Mouse (Mus musculus) heart, embryonic 11.5 days (tissue): ENCODE data around the gene Lin28a. TPM values are rescaled to one million over a fixed set of nuclear protein-coding genes. Genes with fewer than 3 reads are reported as not detected.

Experiments used
- ATAC-seq: fragments of 200-750 bp; cut with Nextera tagmentation; replicated peaks from 2 replicates; pipeline ENCODE4 v1.8.0; 2017; ENCODE audit warnings: moderate library complexity; ENCODE audit not compliant: insufficient number of reproducible peaks, low FRiP score, low TSS enrichment
- H3K27ac ChIP-seq: fragments of 300-500 bp; sonication (generic); 2 replicates; pipeline ENCODE4 v1.5.1; 2014; ENCODE audit warnings: mild to moderate bottlenecking, low read depth, low read length
- H3K27me3 ChIP-seq: fragments of 300-500 bp; sonication (generic); 2 replicates; pipeline ENCODE4 v1.6.1; 2014; ENCODE audit warnings: mild to moderate bottlenecking, low read length, mixed read lengths; ENCODE audit not compliant: control insufficient read depth, insufficient read depth
- H3K36me3 ChIP-seq: fragments of 300-500 bp; sonication (generic); 2 replicates; pipeline ENCODE4 v1.6.1; 2014; ENCODE audit warnings: mild to moderate bottlenecking, low read length, moderate library complexity, mixed read lengths; ENCODE audit not compliant: control insufficient read depth, insufficient read depth
- H3K4me1 ChIP-seq: fragments of 300-500 bp; sonication (generic); 2 replicates; pipeline ENCODE4 v1.6.1; 2014; ENCODE audit warnings: low read length; ENCODE audit not compliant: control insufficient read depth, insufficient read depth
- H3K4me2 ChIP-seq: fragments of 300-500 bp; sonication (generic); 2 replicates; pipeline ENCODE4 v1.6.1; 2014; ENCODE audit warnings: mild to moderate bottlenecking, moderate library complexity
- H3K4me3 ChIP-seq: fragments of 300-500 bp; sonication (generic); 2 replicates; pipeline ENCODE4 v1.5.1; 2014; ENCODE audit warnings: low read depth, low read length
- H3K9ac ChIP-seq: fragments of 300-500 bp; sonication (generic); 2 replicates; pipeline ENCODE4 v1.6.1; 2014; ENCODE audit warnings: mild to moderate bottlenecking, low read depth, low read length, moderate library complexity
- H3K9me3 ChIP-seq: fragments of 300-500 bp; sonication (generic); replicated peaks from 2 replicates; pipeline ENCODE4 v1.6.1; 2016; ENCODE audit warnings: low read length; ENCODE audit not compliant: control insufficient read depth
- WGBS: fragments of 180-500 bp; shearing (Covaris S2); extraction: QIAGEN DNeasy Blood & Tissue Kit; methylation state at CpG from one replicate; pipeline ENCODE4 v1.1.7; 2014; ENCODE audit not compliant: insufficient replicate concordance; 5-methylcytosine and 5-hydroxymethylcytosine counted together
- polyA plus RNA-seq: library from polyadenylated mRNA; unstranded; fragments of >200 nt; fragmentation: Nextera tagmentation; extraction: Ambion mirVana; gene quantifications from 2 replicates; pipeline ENCODE4 v1.2.1, GENCODE M21; 2014

The Lin28a gene
- polyA plus RNA-seq, 1 experiment from 2014 or later: 0.30 TPM

DNA sequence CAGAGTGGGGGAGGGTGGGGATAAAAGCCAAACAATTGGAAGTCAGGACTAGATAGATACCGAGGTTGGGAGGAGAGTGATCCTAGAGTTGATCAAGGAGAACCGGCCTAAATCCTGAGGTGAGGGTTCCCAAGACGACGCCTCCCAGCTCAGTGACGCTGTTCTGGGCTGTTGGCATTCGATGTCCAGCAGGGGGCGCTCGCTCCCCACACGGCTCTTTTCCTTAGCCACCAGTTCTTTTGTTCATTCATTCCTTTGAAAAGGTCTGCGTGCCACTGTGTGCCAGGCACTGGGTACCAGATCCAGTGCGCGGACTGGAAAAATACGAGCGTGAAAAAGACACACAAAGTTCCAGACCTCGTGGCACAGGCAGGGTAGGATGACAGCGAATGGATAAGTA is 17.3 kb upstream of the Lin28a start:
- H3K27me3 ChIP-seq: no peaks in the 10 kb centered on the region
- ATAC-seq: no peak; the same call in 1 of the 2 replicates
- H3K27ac ChIP-seq: no peak overlapping the region
- peaks cover 3% of the 10 kb centered on the region; the same call in 1 of the 2 replicates for H3K4me1 ChIP-seq
- 5% methylated on average over 16 of the region's 16 CpGs for WGBS
- no peaks in the 10 kb centered on the region for H3K9me3 ChIP-seq
- no peak overlapping the region for H3K4me3 ChIP-seq
- H3K4me2 ChIP-seq: no peak overlapping the region; the same call in 1 of the 2 replicates
- no peaks in the 10 kb centered on the region for H3K36me3 ChIP-seq
- no peak overlapping the region for H3K9ac ChIP-seq

DNA sequence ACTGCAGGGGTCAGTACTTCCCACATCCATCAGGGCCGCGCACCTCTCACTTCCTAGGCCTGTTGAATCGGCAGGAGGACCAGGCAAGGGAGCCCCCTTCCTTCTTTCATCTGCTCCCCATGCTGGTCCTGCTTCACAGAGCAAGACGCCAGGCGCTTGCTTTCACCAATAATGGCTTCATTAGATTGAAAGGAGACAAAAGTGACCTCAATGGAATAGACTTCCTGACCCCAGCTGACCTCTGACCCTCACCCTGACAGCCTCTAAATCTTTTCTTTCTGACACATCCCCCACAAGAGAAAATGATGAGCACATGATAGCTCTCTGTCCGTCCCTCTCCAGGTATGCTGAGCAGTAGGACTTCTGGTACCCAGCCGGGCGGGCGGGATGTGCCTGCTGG is 7.2 kb upstream of the Lin28a start:
- no peaks in the 10 kb centered on the region for H3K9me3 ChIP-seq
- no peak overlapping the region for H3K9ac ChIP-seq
- no peak for ATAC-seq
- H3K36me3 ChIP-seq: no peaks in the 10 kb centered on the region
- no peaks in the 10 kb centered on the region for H3K4me1 ChIP-seq
- no peak overlapping the region for H3K4me2 ChIP-seq
- no peak overlapping the region for H3K4me3 ChIP-seq
- H3K27ac ChIP-seq: no peak overlapping the region
- WGBS: 70% methylated on average over 9 of the region's 9 CpGs
- no peaks in the 10 kb centered on the region for H3K27me3 ChIP-seq

DNA sequence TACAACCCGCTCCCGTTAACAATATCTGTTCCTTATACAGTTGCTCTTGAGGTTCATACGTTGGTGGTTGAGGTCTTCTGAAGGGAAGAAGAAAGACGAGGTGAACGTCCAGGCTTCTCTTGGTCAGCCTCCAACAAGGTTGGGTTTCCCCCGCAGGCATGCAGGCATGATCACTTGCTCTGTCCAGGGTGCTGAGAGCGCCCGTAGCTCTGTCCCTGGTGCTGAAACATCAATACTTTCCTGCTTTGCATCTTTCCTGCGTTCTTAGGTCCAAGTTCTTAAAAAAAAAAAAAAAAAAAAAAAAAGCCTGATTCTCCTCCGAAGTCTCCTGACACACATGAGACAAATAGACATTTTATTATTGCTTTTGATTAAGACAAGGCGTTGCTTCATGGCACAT is 2.0 kb upstream of the Lin28a start:
- Histone ChIP-seq H3K4me2 (no peak overlapping the region), H3K4me3 (no peak overlapping the region), H3K27ac (no peak overlapping the region), H3K9ac (no peak overlapping the region), H3K27me3 (peaks cover 26% of the 10 kb centered on the region), H3K36me3 (no peaks in the 10 kb centered on the region), H3K4me1 (peaks cover 42% of the 10 kb centered on the region), H3K9me3 (no peaks in the 10 kb centered on the region)
- under 1% methylated on average over 11 of the region's 11 CpGs for WGBS
- ATAC-seq: no peak

DNA sequence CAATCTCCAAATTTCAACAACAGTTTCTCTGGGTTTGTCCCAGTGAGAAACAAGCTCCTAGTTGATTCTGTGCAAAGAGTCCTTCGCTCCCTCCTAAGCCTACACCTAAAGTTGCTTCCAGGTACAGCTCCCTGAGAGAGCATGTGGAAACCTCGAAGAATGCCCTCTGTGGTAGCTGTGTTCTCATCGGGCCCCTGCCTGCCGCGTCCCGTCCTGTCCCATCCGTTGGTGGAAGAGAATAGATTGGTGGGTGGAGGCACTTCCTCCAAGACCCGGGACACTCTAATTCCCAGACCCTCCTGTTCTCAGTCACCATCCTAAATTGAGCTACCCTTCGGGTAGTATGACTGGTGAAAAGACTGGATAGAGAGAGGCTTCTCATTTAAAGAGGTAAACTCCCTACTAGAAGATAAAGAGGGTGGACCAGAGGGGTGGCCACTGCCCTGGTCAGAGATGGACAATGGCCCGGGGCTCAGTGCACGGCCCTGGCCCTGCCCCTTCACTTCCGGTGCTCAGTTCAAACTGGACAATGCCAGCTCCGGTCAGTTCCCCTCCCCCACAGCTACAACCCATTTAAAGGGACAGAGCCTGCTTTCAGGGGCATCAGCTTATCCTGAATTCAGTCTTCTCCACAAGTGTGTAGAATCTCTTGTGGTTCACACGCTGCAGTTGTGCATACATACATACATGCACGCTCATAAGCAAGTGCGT is 1.2 kb upstream of the Lin28a start:
- Histone ChIP-seq H3K27ac (no peak overlapping the region), H3K9ac (no peak overlapping the region), H3K4me1 (peaks cover 44% of the 10 kb centered on the region), H3K36me3 (no peaks in the 10 kb centered on the region), H3K9me3 (no peaks in the 10 kb centered on the region), H3K4me3 (peak overlapping the region; percentile 5; the same call in 1 of the 2 replicates), H3K4me2 (peak overlapping the region; percentile 47), H3K27me3 (peaks cover 26% of the 10 kb centered on the region)
- 3% methylated on average over 16 of the region's 16 CpGs for WGBS
- no peak for ATAC-seq

DNA sequence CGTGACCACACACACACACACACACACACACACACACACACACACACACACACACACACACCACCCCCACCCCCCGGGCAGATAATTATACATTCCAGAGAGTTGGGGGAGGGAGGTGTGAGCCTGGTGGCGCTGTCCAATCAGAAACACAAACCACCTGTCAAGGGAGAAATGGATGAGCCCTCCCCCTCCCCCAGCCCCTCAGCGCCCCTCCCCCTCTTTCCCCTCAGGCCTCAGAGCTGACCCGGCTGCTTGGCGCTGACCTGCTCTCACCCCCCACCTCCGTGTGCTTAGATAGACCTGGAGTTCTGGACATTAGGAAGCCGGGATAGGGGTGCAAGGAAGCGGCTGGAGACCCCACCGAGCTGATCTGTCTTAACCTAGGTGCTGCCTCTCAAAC is 569 bp upstream of the Lin28a start:
- peak overlapping the region; percentile 80 for H3K4me2 ChIP-seq
- peak overlapping the region; percentile 5; the same call in 1 of the 2 replicates for H3K4me3 ChIP-seq
- no peak overlapping the region for H3K27ac ChIP-seq
- H3K36me3 ChIP-seq: no peaks in the 10 kb centered on the region
- WGBS: 1% methylated on average over 9 of the region's 10 CpGs
- H3K9ac ChIP-seq: no peak overlapping the region
- peaks cover 26% of the 10 kb centered on the region for H3K27me3 ChIP-seq
- ATAC-seq: no peak
- peaks cover 44% of the 10 kb centered on the region for H3K4me1 ChIP-seq
- H3K9me3 ChIP-seq: no peaks in the 10 kb centered on the region

DNA sequence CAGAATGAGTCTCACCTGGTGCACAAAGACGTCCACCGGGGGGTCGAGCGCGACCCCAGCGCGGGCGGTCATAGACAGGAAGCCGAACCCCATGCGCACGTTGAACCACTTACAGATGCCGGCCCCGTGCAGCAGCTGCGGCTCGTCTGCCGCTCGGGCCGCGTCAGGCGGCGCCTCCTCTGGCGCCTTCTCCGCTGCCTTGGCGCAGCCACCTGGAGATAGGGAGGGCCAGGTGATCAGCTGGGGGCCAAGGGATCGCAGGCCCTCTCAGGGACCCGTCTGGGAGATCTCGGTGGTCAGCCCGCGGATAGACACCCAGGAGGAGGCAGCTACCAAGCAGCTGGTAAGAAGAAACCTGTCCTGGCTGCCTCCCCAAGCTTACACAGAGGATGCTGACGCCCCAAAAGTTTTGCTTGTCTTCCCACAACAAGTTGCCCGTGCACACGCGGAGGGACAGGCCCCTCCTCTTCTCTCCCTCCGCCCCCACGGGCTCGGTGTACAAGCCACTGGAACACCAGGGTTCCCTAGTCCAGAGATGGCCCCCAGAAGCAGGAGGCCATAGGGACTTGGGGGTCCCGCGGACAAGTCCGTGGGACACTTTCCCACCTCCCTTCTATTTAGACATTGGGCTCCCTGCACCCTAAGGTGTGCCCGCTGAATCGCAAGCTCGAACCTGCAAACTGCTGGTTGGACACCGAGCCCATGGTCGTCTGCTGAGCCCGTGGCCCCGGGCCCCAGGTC is 433 bp downstream of the Lin28a start:
- no peaks in the 10 kb centered on the region for H3K9me3 ChIP-seq
- peaks cover 26% of the 10 kb centered on the region for H3K27me3 ChIP-seq
- peak overlapping the region; percentile 42 for H3K4me3 ChIP-seq
- H3K4me2 ChIP-seq: peak overlapping the region; percentile 80
- under 1% methylated on average over 46 of the region's 46 CpGs for WGBS
- no peaks in the 10 kb centered on the region for H3K36me3 ChIP-seq
- H3K4me1 ChIP-seq: peaks cover 45% of the 10 kb centered on the region
- no peak for ATAC-seq
- H3K27ac ChIP-seq: 0 out of 2 replicates have a peak overlapping the region, but pooled peaks have one; percentile 10
- peak overlapping the region; percentile 16; the same call in 1 of the 2 replicates for H3K9ac ChIP-seq

DNA sequence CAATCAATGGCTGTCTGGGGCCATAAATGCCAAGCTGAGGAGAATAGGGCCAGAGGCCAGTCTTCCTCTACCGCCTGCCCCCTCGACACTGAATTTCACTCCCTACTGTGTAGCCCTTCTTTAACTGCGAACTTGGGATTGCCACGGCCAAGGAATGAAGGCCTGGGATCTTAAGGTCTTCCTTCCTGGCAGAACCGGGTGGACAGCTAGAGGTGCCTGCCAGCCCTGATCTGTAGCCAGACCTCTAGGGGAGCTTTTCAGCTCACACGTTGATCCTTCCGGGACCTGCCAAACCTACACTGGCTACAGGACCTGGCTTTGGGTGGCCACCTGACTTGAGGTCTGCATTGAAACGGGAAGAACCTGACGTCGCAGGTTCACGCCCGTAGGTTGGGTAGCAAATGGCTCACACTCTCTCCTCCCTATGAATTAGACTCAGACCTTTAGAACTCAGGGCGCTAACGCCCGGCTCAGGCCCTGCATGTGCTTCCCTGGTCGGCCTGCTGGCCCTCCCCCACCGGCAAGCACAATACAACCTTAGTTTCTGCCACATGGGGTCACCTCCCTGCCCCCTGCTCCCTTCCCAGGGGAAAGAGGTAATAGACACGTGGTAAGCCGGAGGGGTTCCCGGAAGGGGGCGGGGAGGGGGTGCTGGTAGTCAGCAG is 1.3 kb downstream of the Lin28a start:
- peaks cover 26% of the 10 kb centered on the region for H3K27me3 ChIP-seq
- ATAC-seq: no peak
- H3K4me1 ChIP-seq: peaks cover 54% of the 10 kb centered on the region

DNA sequence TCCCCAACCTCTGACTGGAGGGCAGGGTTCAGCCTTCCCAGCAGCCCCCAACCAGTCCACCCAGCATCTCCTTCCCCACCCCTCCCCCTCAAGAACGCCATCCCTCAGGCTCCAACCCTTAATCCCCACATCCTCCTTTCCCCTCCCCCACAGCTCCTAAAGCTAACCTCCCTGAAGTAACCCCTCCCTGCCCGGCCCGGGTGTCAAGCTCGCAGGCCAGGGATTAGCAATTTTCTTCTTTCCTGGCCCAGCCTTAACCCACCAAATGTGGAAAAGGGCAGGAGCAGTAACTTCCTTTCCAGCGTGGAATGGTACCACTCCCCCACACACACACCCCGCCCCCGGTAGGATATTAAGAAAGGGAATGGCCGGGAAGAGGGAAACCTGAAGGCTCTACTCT is 1.9 kb downstream of the Lin28a start:
- Histone ChIP-seq H3K4me3 (no peak overlapping the region; the same call in 1 of the 2 replicates), H3K36me3 (no peaks in the 10 kb centered on the region), H3K9ac (no peak overlapping the region), H3K4me2 (peak overlapping the region; percentile 80), H3K27ac (peak overlapping the region; percentile 17; the same call in 1 of the 2 replicates), H3K4me1 (peaks cover 59% of the 10 kb centered on the region), H3K27me3 (peaks cover 26% of the 10 kb centered on the region), H3K9me3 (no peaks in the 10 kb centered on the region)
- ATAC-seq: no peak
- under 1% methylated on average over 8 of the region's 8 CpGs for WGBS

More for the DNA sequence above, 1.3 kb downstream of the Lin28a start:
- peak overlapping the region; percentile 17; the same call in 1 of the 2 replicates for H3K27ac ChIP-seq
- no peaks in the 10 kb centered on the region for H3K9me3 ChIP-seq
- WGBS: 2% methylated on average over 21 of the region's 21 CpGs
- no peaks in the 10 kb centered on the region for H3K36me3 ChIP-seq
- H3K4me2 ChIP-seq: peak overlapping the region; percentile 80
- peak overlapping the region; percentile 43; the same call in 1 of the 2 replicates for H3K9ac ChIP-seq
- peak overlapping the region; percentile 42 for H3K4me3 ChIP-seq
